Mouse (Mus musculus): ENCODE measurements around the gene Eif4g3.

Gene Eif4g3

DNA sequence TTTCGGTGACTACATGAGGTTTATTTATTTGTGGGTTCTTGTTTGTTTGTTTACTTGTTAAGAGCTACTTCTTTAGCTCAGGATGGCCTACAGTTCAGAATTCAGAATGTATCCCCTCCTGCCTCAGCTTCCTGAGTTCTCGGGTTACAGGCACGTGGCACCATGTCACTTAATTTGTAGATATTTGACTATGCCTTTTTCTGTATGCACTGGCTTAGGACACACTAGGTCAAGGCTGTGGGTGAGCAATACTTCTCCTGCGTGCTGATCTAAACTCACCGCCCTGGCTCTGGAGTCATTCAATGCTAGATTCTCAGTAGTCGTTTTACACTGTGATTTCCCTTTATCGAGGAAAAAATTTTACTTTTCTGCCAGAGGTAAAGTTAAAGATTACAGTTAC, 227.9 kb downstream of the Eif4g3 start:
- DNase-seq (ENCODE audit: low spot score), result no peak

DNA sequence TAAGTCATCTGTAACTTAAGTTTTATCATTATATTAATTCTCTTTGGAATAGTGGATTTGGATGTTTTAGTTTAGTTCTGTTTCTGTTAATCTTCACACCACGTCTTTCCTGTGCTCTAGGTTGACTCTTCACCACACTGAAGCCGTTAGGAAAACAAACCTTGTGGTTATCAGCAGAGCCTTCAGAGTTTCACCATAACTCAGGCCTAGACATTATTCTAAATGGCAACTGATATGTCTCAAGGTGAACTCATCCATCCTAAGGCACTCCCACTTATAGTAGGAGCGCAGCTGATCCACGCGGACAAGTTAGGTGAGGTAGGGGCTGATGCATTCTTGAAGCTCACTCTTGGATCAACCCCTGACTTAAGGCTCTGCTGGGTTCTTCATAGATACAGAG, 228.6 kb downstream of the Eif4g3 start:
- DNase-seq (ENCODE audit: low spot score), result no peak

DNA sequence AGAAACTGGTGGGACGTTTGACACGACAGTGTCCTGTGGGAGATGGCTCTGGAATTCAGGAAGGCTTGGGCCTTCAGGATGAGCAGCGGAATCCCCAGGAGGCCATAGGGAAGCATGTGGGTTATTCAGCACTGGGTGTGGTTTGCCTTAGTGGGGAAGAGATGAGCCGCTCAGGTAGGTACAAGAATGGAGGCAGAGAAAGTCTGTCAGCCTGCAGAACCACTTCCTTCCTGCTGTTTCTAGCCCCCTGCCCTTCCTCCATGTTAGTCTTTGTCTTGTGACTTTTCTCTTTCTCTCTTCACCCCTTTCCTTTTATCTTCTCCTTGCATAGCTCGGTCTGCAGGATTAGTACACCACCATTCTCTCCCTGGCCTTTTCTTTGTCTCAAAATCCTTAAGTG, 229.6 kb downstream of the Eif4g3 start:
- DNase-seq (ENCODE audit: low spot score), result no peak

DNA sequence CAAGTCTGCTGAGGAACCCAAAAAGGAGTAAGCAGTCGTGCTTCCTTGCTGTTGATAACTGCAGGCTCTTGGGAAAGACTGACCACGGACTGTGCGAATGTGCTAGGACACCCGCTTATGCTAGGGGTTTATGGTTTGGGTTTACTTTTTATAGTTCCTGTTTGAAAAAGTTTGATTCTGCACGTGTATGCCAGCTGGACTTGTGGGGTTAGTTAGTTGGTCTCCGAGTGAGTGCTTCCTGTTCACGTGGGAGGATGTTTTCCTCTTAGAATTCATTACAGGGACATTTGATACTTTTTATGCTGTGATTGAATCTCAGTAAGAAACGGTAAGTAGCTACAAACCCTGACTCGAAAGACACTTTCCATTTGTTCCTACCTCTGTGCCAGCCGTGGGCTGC, 230.8 kb downstream of the Eif4g3 start:
- DNase-seq (ENCODE audit: low spot score), result no peak

DNA sequence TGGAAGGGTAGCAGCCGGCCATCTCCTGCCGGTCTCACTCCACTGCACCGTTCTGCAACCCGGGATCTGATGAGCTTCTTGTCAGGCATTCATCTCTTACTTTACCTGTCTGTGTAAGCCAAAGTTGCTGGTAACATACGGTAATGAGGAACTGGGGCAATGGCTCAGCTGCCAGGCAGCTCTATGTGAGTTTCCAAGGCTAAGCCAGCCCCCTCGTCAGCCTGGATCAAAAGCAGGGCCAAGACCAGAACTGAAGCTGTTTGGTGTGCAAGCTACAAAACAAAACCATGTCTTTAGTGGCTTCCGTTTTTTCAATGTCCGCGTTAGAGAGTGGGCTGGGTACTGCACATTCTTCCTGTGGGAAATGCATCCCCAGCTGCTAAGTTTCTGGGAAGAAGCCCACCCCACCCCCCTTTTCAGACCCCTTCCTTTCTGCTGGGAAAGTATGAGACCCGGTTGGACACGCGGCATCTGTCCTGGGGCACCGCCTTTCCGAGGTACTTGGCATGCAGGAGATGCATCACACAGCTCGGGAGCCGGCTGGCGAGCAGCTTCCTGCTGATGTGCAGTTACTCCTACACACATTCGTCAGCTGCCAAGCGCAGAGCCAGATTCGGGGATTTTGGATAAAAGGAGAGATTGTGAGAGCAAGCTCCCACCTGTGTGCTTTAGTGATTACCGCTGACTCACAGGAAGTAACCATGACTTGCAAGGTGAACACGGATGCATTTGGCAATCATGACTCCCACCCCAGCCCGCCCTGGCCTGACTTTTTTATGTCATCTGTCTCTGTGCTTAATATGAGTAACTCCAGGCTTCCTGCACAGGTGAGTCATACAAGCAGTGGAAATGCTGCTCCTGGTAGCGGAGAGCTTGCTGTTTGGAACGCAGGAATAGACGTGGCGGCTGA, 254.2 kb downstream of the Eif4g3 start:
- peak; percentile 30 for DNase-seq (ENCODE audit: low spot score)

DNA sequence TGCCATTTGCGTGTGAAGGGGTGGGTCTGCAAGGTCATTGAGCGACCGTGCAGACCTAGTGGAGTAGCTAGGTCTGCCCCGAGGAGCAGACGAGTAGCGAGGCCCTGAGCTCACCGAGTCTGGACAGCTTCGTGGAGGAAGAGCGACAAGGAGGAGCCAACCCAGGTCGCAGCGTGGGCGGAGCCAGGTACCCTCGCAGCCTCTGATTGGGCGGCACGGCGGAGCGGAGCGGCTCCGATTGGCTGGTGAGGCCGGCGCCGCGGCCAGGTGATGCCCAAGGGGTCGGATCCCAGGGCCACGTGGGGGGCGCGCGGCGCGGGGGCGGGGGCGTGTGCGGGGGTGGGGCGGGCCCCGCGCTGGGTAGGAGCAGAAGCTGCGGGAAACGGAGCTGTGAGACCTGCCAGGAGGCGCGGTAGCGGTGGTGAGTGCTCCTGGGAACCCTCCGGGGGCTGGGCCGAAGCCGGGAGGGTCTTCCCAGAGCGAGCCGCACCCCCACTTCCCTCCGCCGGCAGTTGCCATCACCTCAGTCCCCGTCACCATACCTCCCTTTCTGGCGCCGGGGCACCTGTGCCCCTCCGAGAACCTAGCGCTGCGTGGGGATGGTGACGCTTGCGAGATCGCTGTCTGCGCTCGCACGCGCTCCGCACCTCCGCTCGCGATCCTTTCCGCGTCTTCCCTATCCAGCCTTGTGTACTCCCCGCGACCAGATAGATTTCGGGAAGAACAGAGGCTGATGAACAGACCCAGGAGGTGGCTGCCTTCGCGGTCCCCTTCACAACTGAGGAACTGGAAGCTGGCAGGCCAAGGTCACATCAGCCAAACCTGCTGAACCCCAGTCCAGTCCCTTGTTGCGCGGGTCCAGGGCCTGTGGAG, 257.5 kb downstream of the Eif4g3 start, which contains the start of the genes Sh2d5 and Kif17:
Sh2d5 (plus strand) TSS at position 316 of the 873 bp plus-strand sequence.
Kif17 (plus strand) TSS at position 348 of the 873 bp plus-strand sequence.
- DNase-seq (ENCODE audit: low spot score), result peak; percentile 66

DNA sequence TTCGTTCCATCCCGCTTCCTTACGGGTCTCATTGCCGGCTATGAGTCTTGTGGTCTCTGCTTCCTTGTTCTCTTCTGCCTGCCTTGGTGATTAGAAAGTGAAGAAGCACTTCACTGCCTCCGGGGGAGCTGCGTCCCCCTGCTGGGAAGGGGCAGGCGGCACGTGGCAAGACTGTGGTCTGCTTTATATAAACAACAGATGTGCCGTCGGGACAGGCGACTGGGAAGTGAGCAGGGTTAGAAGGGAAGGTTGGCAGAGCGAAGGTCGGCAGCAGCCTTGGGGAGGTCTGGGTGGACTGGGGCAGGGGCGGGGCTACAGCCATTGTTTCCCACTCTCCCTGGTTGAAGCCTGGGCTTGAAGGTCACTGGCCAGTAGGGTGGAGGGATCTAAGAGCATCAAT, 259.0 kb downstream of the Eif4g3 start:
- DNase-seq (ENCODE audit: low spot score), result no peak

DNA sequence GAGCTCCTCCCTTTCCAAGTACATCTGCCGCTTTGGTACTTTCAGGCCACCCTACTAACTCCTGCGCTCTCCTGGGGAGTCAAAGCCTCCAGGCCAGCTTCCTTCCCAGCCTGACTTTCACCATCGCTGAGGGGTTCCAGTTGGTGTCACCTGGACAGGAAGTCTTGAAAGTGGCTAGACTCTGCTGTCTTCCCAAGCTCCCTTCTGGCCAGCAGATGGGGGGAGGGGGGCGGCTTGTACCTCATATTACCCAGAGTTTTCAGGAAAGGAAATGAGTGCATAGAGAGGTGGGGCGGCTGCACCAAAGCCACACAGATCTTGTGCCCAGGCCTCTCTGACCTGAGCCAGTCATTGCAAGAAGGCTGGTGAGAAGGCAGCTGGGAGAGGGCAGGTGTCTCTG, 259.4 kb downstream of the Eif4g3 start:
- DNase-seq (ENCODE audit: low spot score), result no peak

DNA sequence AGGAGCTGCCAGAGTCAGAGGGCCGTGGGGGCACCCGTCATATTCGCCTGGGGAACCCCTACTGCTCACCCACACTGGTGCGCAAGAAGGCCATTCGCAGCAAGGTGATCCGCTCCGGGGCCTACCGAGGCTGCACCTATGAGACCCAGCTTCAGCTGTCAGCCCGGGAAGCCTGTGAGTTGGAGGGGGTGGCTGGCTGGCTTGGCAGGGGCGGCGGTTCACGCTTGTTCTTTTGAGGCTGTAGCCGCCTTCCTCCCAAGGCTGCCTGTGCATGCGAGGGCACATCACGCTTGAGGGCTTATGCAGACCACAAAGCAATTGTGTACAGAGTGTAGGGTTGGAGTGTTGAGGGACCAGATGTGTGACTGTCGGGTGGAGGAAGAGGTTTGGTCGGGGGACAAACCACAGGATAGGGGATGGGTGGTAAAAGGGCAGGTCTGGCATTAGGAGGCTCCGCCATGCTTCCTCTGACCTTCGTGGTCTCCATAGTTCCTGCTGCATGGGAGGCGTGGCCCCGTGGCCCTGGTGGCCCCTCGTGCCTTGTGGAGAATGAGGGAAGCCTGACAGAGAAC, 264.4 kb downstream of the Eif4g3 start:
- no peak for DNase-seq (ENCODE audit: low spot score)
